9 mouse cellular contexts compared by ENCODE assay signal in the genomic region with DNA sequence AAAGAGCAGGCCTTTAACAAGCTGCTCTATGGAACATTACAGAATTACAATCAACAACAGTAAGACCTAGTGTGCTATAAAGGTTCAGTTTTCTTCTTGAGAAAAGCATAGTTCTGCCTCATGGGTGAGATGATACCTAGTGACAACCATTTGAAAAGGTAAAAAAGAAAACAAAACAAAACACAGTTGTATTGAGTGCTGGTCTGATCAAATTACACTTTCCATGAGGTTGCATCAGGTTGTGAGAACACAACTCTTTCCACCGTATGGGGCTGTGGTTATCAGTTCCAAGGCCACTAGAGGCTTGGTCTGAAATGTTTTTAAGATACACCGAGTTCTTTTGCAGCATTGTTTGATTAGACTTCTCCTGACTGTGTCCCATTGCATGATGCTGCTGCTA. TPM values are rescaled to one million over a fixed set of nuclear protein-coding genes. Genes with fewer than 3 reads are reported as not detected.
DNase-seq lines count a peak whose midpoint lies in the region; ATAC-seq lines count a peak whose summit lies in the region.
"Had no signal": no experiment of that assay in that cellular context is flagged by ENCODE, and none has a peak within 500 bp of the region (broad histone marks: within the 10 kb centered on the region; RNA-seq: fewer than 3 reads in every experiment).

No protein-coding gene starts in this region.

- 86% methylated on average over 2 of the region's 2 CpGs for WGBS in hindbrain, embryonic 12.5 days

- peaks cover 3% of the 10 kb centered on the region for H3K4me1 ChIP-seq in hindbrain, embryonic 12.5 days

- peak overlapping the region; percentile 72 for H3K4me2 ChIP-seq in hindbrain, embryonic 12.5 days (replicated peaks)

- no peak for ATAC-seq in hindbrain, embryonic 12.5 days (ENCODE audit: low FRiP score)
- ATAC-seq in megakaryocyte progenitor cell, adult 5-6 weeks (replicated peaks; ENCODE audit: poor library complexity), result 0 out of 2 replicates have a peak, but pooled peaks have one; percentile 7

- H3K36me3 ChIP-seq in hindbrain, embryonic 12.5 days, result peaks cover 18% of the 10 kb centered on the region

- peak; percentile 2 for DNase-seq in embryo, embryonic 11 days
- DNase-seq in embryo, embryonic 9.5 days (ENCODE audit: extremely low spot score), result no peak
- DNase-seq in MEL-GATA-1-ER (ENCODE audit: extremely low read depth, low read depth), result peak; percentile 19
- DNase-seq in layer of hippocampus, postnatal 14 days (ENCODE audit: low spot score in 2 of 2), result no peak
- DNase-seq in adrenal gland, postnatal 4 days (ENCODE audit: low spot score in 2 of 2), result no peak
- no peak for DNase-seq in frontal cortex, adult 2 months (ENCODE audit: extremely low spot score in 1 of 2, low spot score in 1 of 2)
- DNase-seq: cerebellum, postnatal 14 days had no signal

- no peak overlapping the region for H3K9ac ChIP-seq in hindbrain, embryonic 12.5 days

- H3K27ac ChIP-seq in hindbrain, embryonic 12.5 days, result no peak overlapping the region

- no peaks in the 10 kb centered on the region for H3K27me3 ChIP-seq in hindbrain, embryonic 12.5 days

- H3K4me3 ChIP-seq in hindbrain, embryonic 12.5 days, result peak overlapping the region; percentile 52

- peaks cover 20% of the 10 kb centered on the region for H3K9me3 ChIP-seq in hindbrain, embryonic 12.5 days (replicated peaks)

RNA-seq across cellular contexts. Expression of a gene that starts 30.1 kb away (rescaled TPM):
- 21.6 and 27.4 TPM in 2 replicates for polyA plus RNA-seq in hindbrain, embryonic 12.5 days (2016; fragmentation: Nextera tagmentation; extraction: Ambion mirVana)
- 11.2 and 15.6 TPM in 2 replicates for total RNA-seq in megakaryocyte progenitor cell, adult 5-6 weeks (2015)
- 27.3 and 30.7 TPM in 2 replicates for total RNA-seq in megakaryocyte progenitor cell, adult 5-6 weeks (2017)
- total RNA-seq in layer of hippocampus, postnatal 14 days (2021), result 10 to 100 TPM; 21.2 to 22.3 TPM
- 10 to 100 TPM; 16.8 to 22.2 TPM for total RNA-seq in adrenal gland, postnatal 4 days (2021)
- polyA plus RNA-seq in frontal cortex, adult 2 months (2012; rRNA removed), result 14.5 and 17.0 TPM in 2 replicates

Comparison
In these comparisons a context has a peak if more than half of its experiments do, and no peak if none do; other contexts are left out.
1. DNase-seq: peak in embryo, embryonic 11 days (single experiment) and MEL-GATA-1-ER (single experiment); none in embryo, embryonic 9.5 days (single experiment), layer of hippocampus, postnatal 14 days (0 of 2), adrenal gland, postnatal 4 days (0 of 2) and frontal cortex, adult 2 months (0 of 2).